Mouse (Mus musculus) mouse trophoblast stem cell (cell line): ENCODE data around the gene Klk11.

Experiments used
- in situ Hi-C, 2 experiments: fragments of 300-500 bp; cut with MseI, MboI; formaldehyde crosslinking; loops; 2 replicates in 1 of 2; 3 replicates in 1 of 2; pipeline ENCODE4 v1.15.1; 2025

Klk11 gene

DNA sequence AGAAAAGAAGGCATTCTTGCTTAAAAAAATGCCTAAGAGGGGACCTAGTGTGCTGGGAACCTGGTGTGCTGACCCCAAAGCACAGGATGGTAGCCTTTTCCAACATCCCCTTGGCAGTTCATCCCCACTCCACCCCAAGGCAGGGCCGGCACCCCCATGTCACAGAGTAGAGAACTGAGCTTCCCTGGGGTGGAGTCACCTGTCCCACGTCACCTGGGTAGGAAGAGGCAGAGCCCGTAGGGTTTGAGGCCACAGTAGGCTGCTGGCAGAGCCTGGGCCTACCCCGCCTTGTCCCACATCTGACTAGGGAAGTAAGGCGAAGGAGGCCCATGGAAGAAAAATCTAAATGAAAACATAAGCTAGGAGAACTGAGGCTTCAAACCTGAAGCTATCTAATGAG is at the start of gene Klk11:
Klk11 (plus strand) TSS at position 241 of the 400 bp plus-strand sequence.
- in situ Hi-C loops = no loop called here

DNA sequence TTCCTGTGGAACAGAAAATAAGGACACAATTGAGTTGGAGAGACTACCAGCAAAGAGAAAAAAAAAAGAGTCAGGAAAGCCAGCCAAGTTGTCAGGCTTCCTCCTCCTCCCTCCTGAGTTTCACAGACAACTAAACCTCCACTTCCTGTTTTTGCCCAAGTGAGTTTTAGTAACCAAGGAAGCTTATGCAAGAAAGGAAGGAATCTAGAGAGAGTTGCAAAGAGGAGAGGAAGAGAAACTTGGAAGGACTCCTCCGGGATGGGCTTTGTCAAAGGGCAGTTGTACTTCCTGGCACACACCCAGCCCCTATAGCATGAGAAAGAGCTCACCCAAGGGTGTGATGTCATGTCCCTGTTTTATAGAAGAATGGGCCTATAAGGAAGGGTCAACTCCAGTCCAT is 26.6 kb upstream of the Klk11 start:
- in situ Hi-C loops = no loop called here

DNA sequence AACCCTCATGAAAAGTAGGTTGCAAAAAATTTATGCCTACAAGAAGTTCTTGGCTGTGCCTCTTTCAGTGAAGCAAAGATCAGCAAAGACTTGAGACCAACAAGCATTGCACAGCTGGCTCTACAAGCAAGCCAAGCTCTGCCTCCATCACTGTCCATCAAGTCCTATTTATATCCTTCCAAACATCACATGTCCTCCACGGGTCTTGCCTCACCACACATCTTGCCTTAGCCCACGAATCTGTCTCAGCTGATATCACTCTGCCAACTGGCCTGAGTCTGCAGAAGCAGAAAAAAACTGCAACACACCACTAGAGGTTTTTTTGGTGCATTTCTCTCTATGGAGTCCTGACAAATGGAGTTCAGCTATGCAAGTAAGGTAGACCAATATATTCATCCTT is 21.6 kb upstream of the Klk11 start:
- in situ Hi-C loops = no loop called here

- in situ Hi-C loops = no loop called here
These were observed 7.9 kb upstream of the Klk11 start for GRCm38 (mm10) chr7:43766484-43766883.

DNA sequence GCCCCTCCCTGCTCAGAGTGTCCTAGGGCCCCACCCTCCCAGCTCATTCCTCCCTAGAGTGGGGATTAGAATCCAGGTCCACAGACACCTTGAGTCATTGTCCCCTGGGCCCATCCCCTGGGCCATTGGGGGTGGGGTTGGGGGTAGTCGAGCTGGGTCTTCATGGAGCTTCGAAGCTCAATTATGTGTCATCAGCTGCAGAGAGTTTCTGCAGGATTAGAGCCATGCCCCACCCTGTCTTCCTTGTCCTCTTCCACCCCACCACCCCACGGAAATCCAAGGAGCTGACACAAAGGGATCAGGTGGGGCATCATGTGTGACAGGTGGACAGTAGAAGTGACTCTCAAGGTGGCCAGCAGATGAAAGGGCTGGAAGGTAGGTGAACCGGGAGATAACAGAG is 5.8 kb upstream of the Klk11 start, which contains the start of gene Klk12:
Klk12 (plus strand) TSS at position 301 of the 400 bp plus-strand sequence.
- in situ Hi-C loops = no loop called here

DNA sequence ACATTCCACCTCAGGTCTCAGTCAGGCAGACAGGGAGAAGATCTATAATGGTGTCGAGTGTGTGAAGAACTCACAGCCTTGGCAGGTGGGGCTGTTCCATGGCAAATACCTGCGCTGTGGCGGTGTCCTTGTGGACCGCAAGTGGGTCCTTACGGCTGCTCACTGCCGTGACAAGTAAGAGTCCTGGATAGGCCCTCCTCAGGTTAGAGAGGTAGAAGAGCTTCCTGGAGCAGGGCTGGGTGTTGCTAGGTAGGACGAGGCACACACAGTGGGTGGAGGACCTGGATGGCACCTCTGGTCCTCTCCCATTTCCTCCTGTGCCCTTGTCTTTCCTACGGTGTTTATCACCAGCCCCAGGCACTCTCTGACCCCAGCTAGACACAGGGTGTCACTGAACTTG is 4.8 kb upstream of the Klk11 start:
- in situ Hi-C loops = no loop called here

GRCm38 (mm10) chr7:43770701-43771100 is 3.7 kb upstream of the Klk11 start:
- in situ Hi-C loops = no loop called here

DNA sequence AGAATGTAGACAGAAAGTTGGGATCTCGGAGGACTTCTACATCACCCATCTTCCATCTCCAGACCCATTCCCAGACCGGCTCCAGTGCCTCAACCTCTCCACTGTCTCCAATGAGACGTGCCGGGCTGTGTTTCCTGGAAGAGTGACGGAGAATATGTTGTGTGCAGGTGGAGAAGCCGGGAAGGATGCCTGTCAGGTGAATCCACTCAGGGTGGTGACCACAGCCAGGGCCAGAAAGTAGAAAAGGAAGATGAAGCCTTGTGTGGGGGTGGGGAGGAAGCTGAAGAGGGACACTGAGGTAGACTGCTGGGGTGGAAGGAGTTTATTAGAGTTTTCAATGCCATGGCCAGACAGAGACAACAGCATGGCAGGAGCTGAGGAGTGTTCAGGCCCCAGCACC is 2.5 kb upstream of the Klk11 start:
- in situ Hi-C loops = no loop called here

GRCm38 (mm10) chr7:43772901-43773300 is 1.5 kb upstream of the Klk11 start:
- in situ Hi-C loops = no loop called here

GRCm38 (mm10) chr7:43774802-43775201 is 398 bp downstream of the Klk11 start:
- in situ Hi-C loops = no loop called here

DNA sequence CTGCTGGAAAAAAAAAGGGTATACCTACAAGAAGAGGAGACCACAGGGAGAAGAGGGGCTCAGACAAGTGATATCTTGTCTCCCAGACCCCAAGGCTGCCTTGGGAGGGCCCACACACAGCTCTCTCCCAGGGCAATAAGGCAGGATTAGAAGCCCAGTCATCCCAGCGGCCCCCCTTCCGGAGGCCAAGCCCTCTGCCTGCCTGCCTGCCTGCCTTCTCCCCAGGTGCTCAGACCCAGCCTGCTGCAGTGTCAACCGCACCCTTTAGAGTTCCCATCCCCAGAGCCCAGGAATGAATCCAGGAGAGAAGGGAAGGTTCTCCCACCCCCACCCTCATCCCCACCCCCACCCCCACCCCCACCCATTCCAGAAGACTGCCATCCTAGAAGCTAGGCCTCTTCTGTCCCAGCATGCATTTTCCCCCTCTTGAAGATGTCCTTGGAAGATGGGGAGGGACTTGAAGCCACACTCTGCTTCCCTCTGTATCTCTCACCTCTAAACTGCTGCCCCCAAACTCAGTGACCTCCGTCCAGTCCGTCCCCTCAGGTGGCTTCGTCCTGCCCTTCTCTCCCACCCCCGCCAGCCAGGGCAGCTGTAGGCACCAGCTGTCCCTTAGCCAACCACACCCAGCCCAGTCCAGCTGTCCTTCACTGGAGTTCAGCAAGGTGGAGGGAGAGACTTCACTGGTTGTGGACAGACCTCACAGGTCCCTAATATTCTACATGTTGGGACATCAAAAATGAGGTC is 1.1 kb downstream of the Klk11 start:
- in situ Hi-C loops = no loop called here

GRCm38 (mm10) chr7:43776506-43776905 is 2.1 kb downstream of the Klk11 start:
- in situ Hi-C loops = no loop called here

- in situ Hi-C loops = no loop called here
These were observed 3.0 kb downstream of the Klk11 start for GRCm38 (mm10) chr7:43777423-43777822.

GRCm38 (mm10) chr7:43778176-43778970 is 4.0 kb downstream of the Klk11 start:
- in situ Hi-C loops = no loop called here

GRCm38 (mm10) chr7:43780241-43780640 is 5.8 kb downstream of the Klk11 start:
- in situ Hi-C loops = loop anchor here in 1 of 2 experiments (10.0 kb wide), 2 partner anchors 95 to 115 kb away; no protein-coding TSS in a partner anchor

DNA sequence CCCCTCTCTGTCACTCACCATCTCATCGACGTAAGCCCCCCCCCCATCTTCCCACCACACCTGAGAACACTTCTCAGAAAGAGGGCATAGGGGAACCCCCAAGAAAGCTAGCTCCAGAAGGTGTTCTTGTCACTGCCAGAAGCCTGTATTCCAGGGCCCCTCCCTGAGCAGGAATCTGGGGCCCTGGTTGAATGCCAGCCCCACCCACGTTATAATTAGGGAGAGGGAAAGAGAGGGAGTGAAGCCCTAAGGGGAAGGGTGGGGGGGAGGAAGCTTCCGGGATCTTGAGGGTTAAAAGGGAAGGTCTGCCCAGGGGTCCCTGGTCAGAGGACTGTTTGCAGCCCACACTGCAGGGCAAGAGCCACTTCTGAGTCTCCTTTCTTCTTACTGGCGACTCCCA is 6.3 kb downstream of the Klk11 start, which contains the start of gene Klk10:
Klk10 (plus strand) TSS at position 290 of the 400 bp plus-strand sequence.
- in situ Hi-C loops = loop anchor here in 1 of 2 experiments (10.0 kb wide), 2 partner anchors 96 to 114 kb away; no protein-coding TSS in a partner anchor

GRCm38 (mm10) chr7:43781541-43781940 is 7.1 kb downstream of the Klk11 start:
- in situ Hi-C loops = loop anchor here in 1 of 2 experiments (10.0 kb wide), 2 partner anchors 97 to 113 kb away; no protein-coding TSS in a partner anchor

DNA sequence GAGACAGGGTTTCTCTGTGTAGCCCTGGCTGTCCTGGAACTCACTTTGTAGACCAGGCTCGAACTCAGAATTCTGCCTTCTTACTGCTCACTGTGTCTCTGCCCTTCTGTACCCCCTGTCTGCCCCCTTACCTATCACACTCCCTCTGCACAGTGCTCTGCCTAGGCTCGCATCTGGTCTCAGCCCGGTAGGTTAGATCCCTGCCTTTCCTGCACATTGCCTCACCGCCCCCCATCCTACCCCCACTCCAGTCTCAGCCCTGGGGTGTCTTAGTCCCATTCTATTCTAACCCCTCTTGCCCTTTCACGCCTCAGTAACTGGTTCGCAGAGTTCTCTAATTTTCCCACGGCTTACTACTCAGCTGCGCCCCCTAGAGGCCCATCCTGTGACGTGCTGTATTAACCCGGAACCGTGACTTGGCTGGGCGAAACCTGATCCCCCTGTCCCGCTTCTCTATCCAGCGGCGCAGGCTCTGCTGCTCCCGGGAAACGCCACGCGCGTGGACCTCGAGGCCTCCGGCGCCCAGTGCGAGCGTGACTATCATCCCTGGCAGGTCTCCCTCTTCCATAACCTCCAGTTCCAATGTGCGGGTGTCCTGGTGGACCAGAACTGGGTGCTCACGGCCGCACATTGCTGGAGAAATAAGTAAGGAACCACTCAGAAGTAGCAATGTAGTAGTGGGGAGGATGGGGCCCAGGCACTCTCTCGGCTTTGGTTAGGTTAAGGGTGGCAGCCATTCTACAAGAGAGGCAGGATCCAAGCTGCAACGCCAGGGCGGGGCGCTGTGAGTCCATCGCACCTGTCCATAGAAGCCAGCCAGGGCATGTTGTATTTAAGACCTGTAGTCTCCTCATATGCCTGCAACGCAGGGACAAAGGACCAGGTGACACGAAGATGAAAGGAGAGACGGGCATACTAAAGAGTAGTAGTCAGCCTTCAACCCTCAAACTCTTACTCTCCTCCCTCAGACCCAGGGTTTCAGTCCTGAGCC is 8.2 kb downstream of the Klk11 start:
- in situ Hi-C loops = loop anchor here in 1 of 2 experiments (10.0 kb wide), 2 partner anchors 98 to 112 kb away; no protein-coding TSS in a partner anchor

DNA sequence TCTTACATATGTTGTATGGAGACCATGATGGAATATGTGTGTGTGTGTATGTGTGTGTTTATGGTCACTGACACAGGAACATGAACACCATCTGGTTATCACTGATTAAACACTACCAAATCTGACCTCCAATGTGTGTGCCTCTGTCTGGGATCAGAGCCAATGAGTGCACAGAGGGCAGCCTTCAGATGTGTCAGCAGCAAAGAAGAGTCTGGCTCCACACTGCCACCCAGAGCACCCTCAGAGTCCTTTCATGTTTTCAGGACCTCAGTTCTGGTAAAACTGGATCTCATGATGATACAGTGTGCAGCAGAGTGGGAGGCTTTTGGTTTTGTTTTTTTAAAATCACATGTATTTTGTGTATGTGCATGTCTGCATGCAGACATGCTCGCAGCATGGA is 10.9 kb downstream of the Klk11 start:
- in situ Hi-C loops = loop anchor here in 1 of 2 experiments (10.0 kb wide), 2 partner anchors 100 to 110 kb away; no protein-coding TSS in a partner anchor

GRCm38 (mm10) chr7:43788096-43788495 is 13.7 kb downstream of the Klk11 start:
- in situ Hi-C loops = loop anchor here in 1 of 2 experiments (10.0 kb wide), 2 partner anchors 103 to 107 kb away; no protein-coding TSS in a partner anchor

DNA sequence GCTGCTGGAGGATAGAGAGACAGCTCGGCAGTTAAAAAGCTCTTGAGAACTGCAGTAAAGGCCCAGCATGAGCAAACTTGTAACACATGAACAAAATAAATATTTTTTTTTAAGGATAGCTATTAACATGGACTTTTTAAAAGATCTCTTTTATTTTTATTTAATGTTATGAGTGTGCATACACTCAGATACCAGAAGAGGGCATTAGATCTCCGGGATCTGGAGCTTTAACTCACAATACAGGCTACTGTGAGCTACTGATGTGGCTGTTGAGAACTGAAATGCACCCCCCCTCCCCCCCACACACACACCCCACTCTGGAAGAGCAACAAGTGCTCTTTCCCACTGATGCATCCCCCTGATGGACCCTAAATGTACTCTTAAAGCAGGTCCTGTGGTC is 14.9 kb downstream of the Klk11 start:
- in situ Hi-C loops = loop anchor here in 1 of 2 experiments (10.0 kb wide), 2 partner anchors 104 to 106 kb away; no protein-coding TSS in a partner anchor
